Mouse (Mus musculus): Measurements from ENCODE around the gene Atxn1. TPM values are rescaled to one million over a fixed set of nuclear protein-coding genes. Genes with fewer than 3 reads are reported as not detected.

Gene Atxn1
- total and polyA plus RNA-seq, 2 experiments from 2014 or later, result 8.6 to 44.6 TPM

DNA sequence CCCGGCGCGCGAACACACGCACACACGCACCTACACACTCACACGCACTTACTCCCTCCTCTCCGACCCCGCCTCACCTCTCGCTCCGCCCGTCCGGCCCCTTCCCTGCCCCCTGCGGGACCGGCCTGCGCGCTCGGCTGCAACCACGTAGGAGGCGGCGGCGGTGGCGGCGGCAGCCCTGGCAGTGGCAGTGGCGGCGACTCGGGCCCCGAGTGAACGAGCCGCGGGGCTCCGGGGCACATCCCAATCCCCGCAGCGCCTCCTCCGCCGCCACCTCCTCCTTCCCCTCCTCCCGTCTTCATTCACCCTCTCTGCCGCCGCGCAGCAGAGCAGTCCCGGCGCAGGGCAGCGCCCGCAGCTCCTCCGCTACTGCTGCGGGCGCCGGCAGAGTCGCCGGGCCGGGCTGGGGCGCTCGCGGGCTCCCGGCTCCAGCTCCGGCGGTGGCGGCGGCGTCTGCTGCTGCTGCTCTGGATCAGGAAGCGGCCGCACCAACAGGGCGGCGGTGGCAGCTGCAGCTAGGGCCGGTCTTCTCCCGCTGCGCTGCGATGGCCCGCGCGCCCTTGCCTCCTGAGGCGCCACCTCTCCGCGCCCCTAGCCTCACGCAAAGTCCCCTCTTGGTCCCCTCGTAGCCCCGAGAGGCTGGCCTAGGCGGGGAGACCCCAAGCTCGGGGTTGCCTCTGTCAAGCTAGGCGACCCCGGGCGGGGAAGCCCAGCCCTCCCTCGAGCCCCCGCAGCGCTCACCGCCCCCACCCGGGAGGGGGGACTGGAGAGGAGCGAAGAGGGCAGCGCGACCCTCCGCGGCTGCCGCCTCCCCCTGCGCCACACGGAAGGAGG is 1.1 kb downstream of the Atxn1 start:
- peak overlapping the region; percentile 95 for H3K4me3 ChIP-seq (ENCODE audit: low read length)
- peak; percentile 51 for ATAC-seq
- 0 out of 2 replicates have a peak, but pooled peaks cover 21% of the 10 kb centered on the region for H3K4me1 ChIP-seq (ENCODE audit: insufficient read depth, low read length)
- peak overlapping the region; percentile 94 for H3K9ac ChIP-seq (replicated peaks; ENCODE audit: low read length)
- H3K27me3 ChIP-seq (ENCODE audit: insufficient read depth, low read length), result no peaks in the 10 kb centered on the region
- peak overlapping the region; percentile 96 for H3K27ac ChIP-seq
- DNase-seq (ENCODE audit: low spot score), result peak; percentile 73
- H3K4me2 ChIP-seq (ENCODE audit: low read depth, low read length), result peak overlapping the region; percentile 92
- 1% methylated on average over 58 of the region's 95 CpGs for WGBS
- H3K36me3 ChIP-seq (ENCODE audit: insufficient read depth, low read length), result no peaks in the 10 kb centered on the region
- no peaks in the 10 kb centered on the region for H3K9me3 ChIP-seq (ENCODE audit: low read length)
- peak; percentile 23; the same call in 1 of the 2 replicates for TF ChIP-seq CTCF (IDR thresholded peaks at IDR 0.05; ENCODE audit: low read depth)

DNA sequence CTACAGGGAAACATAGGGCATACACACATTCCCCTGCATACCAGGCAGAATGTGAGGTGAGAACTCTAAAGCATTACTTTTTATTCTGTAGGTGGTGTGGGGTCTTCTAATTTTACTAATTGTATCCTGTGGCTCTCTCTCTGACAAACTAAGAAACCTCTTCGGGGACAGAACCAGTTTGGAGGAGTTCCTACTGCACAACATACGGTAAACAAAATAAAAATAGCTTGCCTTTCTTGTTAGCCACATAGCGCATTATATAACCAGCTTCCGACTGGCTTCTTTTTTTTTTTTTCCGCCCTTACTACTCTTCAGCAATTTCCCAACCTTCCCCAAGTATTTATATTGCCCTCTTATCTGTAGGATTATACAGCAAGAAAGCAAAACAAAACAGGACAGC is 2.0 kb downstream of the Atxn1 start:
- H3K9me3 ChIP-seq (ENCODE audit: low read length), result no peaks in the 10 kb centered on the region

GRCm38 (mm10) chr13:45961871-45962630 is 2.8 kb downstream of the Atxn1 start:
- Histone ChIP-seq H3K9ac (replicated peaks; ENCODE audit: low read length) (0 out of 2 replicates have a peak overlapping the region, but pooled peaks have one; percentile 17), H3K36me3 (ENCODE audit: insufficient read depth, low read length) (no peaks in the 10 kb centered on the region), H3K4me1 (ENCODE audit: insufficient read depth, low read length) (0 out of 2 replicates have a peak, but pooled peaks cover 21% of the 10 kb centered on the region), H3K9me3 (ENCODE audit: low read length) (no peaks in the 10 kb centered on the region), H3K27ac (peak overlapping the region; percentile 96), H3K27me3 (ENCODE audit: insufficient read depth, low read length) (no peaks in the 10 kb centered on the region), H3K4me2 (ENCODE audit: low read depth, low read length) (peak overlapping the region; percentile 92), H3K4me3 (ENCODE audit: low read length) (peak overlapping the region; percentile 95)
- DNase-seq (ENCODE audit: low spot score), result peak; percentile 64
- no peak for ATAC-seq
- TF ChIP-seq CTCF (IDR thresholded peaks at IDR 0.05; ENCODE audit: low read depth), result peak; percentile 48
- 11% methylated on average over 9 of the region's 9 CpGs for WGBS

More for the DNA sequence above, 2.0 kb downstream of the Atxn1 start:
- peak overlapping the region; percentile 94 for H3K9ac ChIP-seq (replicated peaks; ENCODE audit: low read length)
- no peaks in the 10 kb centered on the region for H3K36me3 ChIP-seq (ENCODE audit: insufficient read depth, low read length)
- no peaks in the 10 kb centered on the region for H3K27me3 ChIP-seq (ENCODE audit: insufficient read depth, low read length)
- 7% methylated on average over 5 of the region's 5 CpGs for WGBS
- peak overlapping the region; percentile 95 for H3K4me3 ChIP-seq (ENCODE audit: low read length)
- 0 out of 2 replicates have a peak, but pooled peaks cover 21% of the 10 kb centered on the region for H3K4me1 ChIP-seq (ENCODE audit: insufficient read depth, low read length)
- peak overlapping the region; percentile 92 for H3K4me2 ChIP-seq (ENCODE audit: low read depth, low read length)
- ATAC-seq (no peak), DNase-seq (ENCODE audit: low spot score) (peak; percentile 10)
- peak overlapping the region; percentile 96; the same call in 1 of the 2 replicates for H3K27ac ChIP-seq
- no peak for TF ChIP-seq CTCF (IDR thresholded peaks at IDR 0.05; ENCODE audit: low read depth)

- Histone ChIP-seq H3K4me1 (ENCODE audit: insufficient read depth, low read length) (0 out of 2 replicates have a peak, but pooled peaks cover 13% of the 10 kb centered on the region), H3K27ac (0 out of 2 replicates have a peak overlapping the region, but pooled peaks have one; percentile 7), H3K36me3 (ENCODE audit: insufficient read depth, low read length) (no peaks in the 10 kb centered on the region), H3K27me3 (ENCODE audit: insufficient read depth, low read length) (no peaks in the 10 kb centered on the region), H3K9me3 (ENCODE audit: low read length) (no peaks in the 10 kb centered on the region), H3K4me2 (ENCODE audit: low read depth, low read length) (0 out of 2 replicates have a peak overlapping the region, but pooled peaks have one; percentile 6), H3K9ac (replicated peaks; ENCODE audit: low read length) (no peak overlapping the region), H3K4me3 (ENCODE audit: low read length) (no peak overlapping the region)
- DNase-seq (ENCODE audit: low spot score) (no peak), ATAC-seq (no peak)
- 42% methylated on average over 14 of the region's 14 CpGs for WGBS
- no peak for TF ChIP-seq CTCF (IDR thresholded peaks at IDR 0.05; ENCODE audit: low read depth)
Measured at GRCm38 (mm10) chr13:45960311-45960965, 4.4 kb downstream of the Atxn1 start.

DNA sequence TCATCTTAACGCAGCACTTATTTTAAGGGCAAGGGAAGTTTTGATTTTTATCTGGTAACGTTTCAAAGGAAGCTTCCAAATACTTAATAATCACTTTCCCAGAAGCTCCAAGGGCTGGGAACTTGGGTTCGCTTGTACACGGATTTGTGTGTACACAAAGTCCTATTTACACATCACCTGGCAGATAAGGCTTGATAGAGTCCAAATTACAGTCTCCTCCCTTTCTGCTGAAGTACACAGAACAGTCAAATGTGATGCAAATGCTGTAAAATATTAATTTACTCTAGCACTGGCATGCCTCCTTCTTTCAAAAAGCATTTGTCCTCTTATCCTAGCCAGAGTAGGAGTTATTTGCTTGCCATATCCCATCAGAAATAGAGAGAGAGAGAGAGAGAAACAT is 6.5 kb downstream of the Atxn1 start:
- no peak for DNase-seq (ENCODE audit: low spot score)

DNA sequence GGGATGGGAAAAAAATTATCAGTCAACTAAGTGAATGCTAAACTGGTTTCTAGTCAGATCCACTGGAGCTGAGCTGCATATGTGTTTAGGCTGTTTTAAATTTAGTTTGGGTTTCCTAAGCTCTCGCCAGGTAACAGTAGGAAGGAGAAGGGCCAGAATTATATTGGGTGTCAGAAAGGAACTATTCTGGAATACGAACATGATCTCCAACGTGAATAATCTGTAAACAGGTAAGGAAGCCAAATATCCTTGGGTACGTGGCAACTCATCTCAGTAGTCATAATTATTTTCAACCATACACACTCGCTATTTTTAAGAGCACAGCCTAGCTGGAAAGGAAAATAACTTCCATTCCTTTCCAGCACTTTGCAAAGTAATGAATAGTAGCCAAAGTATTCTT is 7.2 kb downstream of the Atxn1 start:
- TF ChIP-seq CTCF (IDR thresholded peaks at IDR 0.05; ENCODE audit: low read depth), result no peak
- ATAC-seq, result no peak
- DNase-seq (ENCODE audit: low spot score), result no peak
- Histone ChIP-seq H3K4me3 (ENCODE audit: low read length) (no peak overlapping the region), H3K9ac (replicated peaks; ENCODE audit: low read length) (no peak overlapping the region), H3K4me2 (ENCODE audit: low read depth, low read length) (no peak overlapping the region), H3K4me1 (ENCODE audit: insufficient read depth, low read length) (0 out of 2 replicates have a peak, but pooled peaks cover 12% of the 10 kb centered on the region), H3K9me3 (ENCODE audit: low read length) (no peaks in the 10 kb centered on the region), H3K27me3 (ENCODE audit: insufficient read depth, low read length) (no peaks in the 10 kb centered on the region), H3K27ac (no peak overlapping the region), H3K36me3 (ENCODE audit: insufficient read depth, low read length) (no peaks in the 10 kb centered on the region)
- WGBS, result 90% methylated on average over 5 of the region's 5 CpGs

More for the DNA sequence above, 6.5 kb downstream of the Atxn1 start:
- H3K9ac ChIP-seq (replicated peaks; ENCODE audit: low read length), result no peak overlapping the region
- no peaks in the 10 kb centered on the region for H3K9me3 ChIP-seq (ENCODE audit: low read length)
- no peaks in the 10 kb centered on the region for H3K36me3 ChIP-seq (ENCODE audit: insufficient read depth, low read length)
- H3K4me2 ChIP-seq (ENCODE audit: low read depth, low read length), result no peak overlapping the region
- H3K4me1 ChIP-seq (ENCODE audit: insufficient read depth, low read length), result 0 out of 2 replicates have a peak, but pooled peaks cover 12% of the 10 kb centered on the region
- H3K27ac ChIP-seq, result no peak overlapping the region
- ATAC-seq, result no peak
- TF ChIP-seq CTCF (IDR thresholded peaks at IDR 0.05; ENCODE audit: low read depth), result no peak
- WGBS, result 82% methylated on average over 4 of the region's 4 CpGs
- H3K4me3 ChIP-seq (ENCODE audit: low read length), result no peak overlapping the region
- no peaks in the 10 kb centered on the region for H3K27me3 ChIP-seq (ENCODE audit: insufficient read depth, low read length)

Measured in hindbrain, postnatal 0 days (tissue).